Mouse (Mus musculus): ENCODE measurements at regions not wholly inside any gene's neighbourhood (a gene's known extent, or its start where the extent isn't known, plus 50 kb on each side); places are given as distances from the start of the nearest gene placed in this dataset.

DNA sequence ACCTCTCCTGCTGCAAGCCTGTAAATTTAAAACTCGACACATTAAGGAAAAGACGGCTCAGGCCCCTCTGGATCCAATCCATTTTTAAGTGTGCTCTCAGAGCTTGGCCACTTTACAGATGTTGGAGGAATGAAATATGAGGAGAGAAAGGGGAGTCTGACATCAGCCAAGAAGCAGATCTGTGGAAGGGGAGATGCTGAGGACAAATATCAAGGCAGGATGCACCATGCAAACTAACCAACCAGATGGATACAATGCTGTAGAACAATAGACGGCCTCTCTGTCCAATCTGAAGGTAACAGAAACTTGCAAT lies 166.2 kb downstream of the Sox4 start:
- Histone ChIP-seq H3K4me2 (replicated peaks; ENCODE audit: low read depth, low read length, severe bottlenecking) (peak overlapping the region; percentile 13), H3K9ac (ENCODE audit: low read depth, low read length, severe bottlenecking) (no peak overlapping the region), H3K4me1 (ENCODE audit: control insufficient read depth, insufficient read depth, low read length) (peaks cover 14% of the 10 kb centered on the region), H3K27ac (replicated peaks; ENCODE audit: low read depth, low read length) (peak overlapping the region; percentile 53), H3K36me3 (ENCODE audit: control insufficient read depth, insufficient read depth, low read length) (no peaks in the 10 kb centered on the region), H3K9me3 (ENCODE audit: control insufficient read depth, low read length) (no peaks in the 10 kb centered on the region), H3K27me3 (ENCODE audit: control insufficient read depth, insufficient read depth, low read length) (no peaks in the 10 kb centered on the region), H3K4me3 (replicated peaks; ENCODE audit: low read length) (no peak overlapping the region)
- peak; percentile 61 for DNase-seq (ENCODE audit: low spot score)
- no peak for TF ChIP-seq POLR2A (IDR thresholded peaks at IDR 0.05; ENCODE audit: borderline replicate concordance, extremely low read depth, insufficient read depth, insufficient read length)
- WGBS = 17% methylated on average over 3 of the region's 3 CpGs
- no peak; the same call in 1 of the 2 replicates for ATAC-seq (ENCODE audit: low FRiP score, low read depth)

- Histone ChIP-seq H3K36me3 (ENCODE audit: control insufficient read depth, insufficient read depth, low read length) (no peaks in the 10 kb centered on the region), H3K4me2 (replicated peaks; ENCODE audit: low read depth, low read length, severe bottlenecking) (peak overlapping the region; percentile 13), H3K27ac (replicated peaks; ENCODE audit: low read depth, low read length) (peak overlapping the region; percentile 53), H3K9me3 (ENCODE audit: control insufficient read depth, low read length) (no peaks in the 10 kb centered on the region), H3K4me3 (replicated peaks; ENCODE audit: low read length) (no peak overlapping the region), H3K9ac (ENCODE audit: low read depth, low read length, severe bottlenecking) (no peak overlapping the region), H3K27me3 (ENCODE audit: control insufficient read depth, insufficient read depth, low read length) (no peaks in the 10 kb centered on the region), H3K4me1 (ENCODE audit: control insufficient read depth, insufficient read depth, low read length) (peaks cover 18% of the 10 kb centered on the region)
- 16% methylated on average over 9 of the region's 9 CpGs for WGBS
- DNase-seq (ENCODE audit: low spot score) (peak; percentile 38), ATAC-seq (ENCODE audit: low FRiP score, low read depth) (no peak)
- TF ChIP-seq POLR2A (IDR thresholded peaks at IDR 0.05; ENCODE audit: borderline replicate concordance, extremely low read depth, insufficient read depth, insufficient read length) = no peak
Observed at GRCm38 (mm10) chr13:28786629-28787330, 166.7 kb downstream of the Sox4 start.

DNA sequence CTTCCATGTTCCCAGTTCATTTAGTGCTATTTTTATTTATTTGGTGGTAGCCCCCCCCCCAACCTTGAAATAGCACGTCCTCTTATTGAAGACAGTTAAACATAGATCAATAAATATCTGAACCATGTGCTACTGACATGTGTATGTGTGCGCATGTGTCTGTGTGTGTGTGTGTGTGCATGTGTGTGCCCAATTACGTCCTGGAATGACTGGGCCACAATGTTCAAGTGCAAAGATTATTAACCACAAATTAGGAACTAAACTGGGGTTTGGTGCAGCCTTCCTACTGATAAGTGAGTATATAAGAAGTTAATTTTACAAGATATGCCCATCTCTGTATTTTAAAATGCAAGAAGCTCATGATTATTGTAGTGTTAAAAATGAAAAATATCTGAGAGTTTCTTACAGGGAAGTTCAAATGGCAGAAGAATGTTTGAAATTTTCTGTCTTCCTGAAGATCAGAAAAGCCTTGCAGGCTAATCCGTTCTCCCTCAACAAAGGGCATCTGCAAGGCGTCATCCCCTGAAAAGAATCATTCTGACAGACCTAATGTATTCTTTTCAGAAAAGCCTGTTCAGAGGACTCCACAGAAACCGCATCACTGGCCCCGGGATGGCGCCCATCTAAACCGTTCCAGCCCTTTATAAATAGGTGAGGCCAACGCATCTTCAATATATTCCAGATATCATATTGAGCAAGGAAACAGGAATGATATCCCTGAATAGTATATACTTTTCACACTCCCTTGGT lies 170.8 kb downstream of the Sox4 start:
- H3K4me3 ChIP-seq (replicated peaks; ENCODE audit: low read length) = no peak overlapping the region
- no peak for TF ChIP-seq POLR2A (IDR thresholded peaks at IDR 0.05; ENCODE audit: borderline replicate concordance, extremely low read depth, insufficient read depth, insufficient read length)
- no peaks in the 10 kb centered on the region for H3K36me3 ChIP-seq (ENCODE audit: control insufficient read depth, insufficient read depth, low read length)
- H3K9me3 ChIP-seq (ENCODE audit: control insufficient read depth, low read length) = no peaks in the 10 kb centered on the region
- H3K27me3 ChIP-seq (ENCODE audit: control insufficient read depth, insufficient read depth, low read length) = no peaks in the 10 kb centered on the region
- H3K4me2 ChIP-seq (replicated peaks; ENCODE audit: low read depth, low read length, severe bottlenecking) = no peak overlapping the region
- no peak overlapping the region for H3K9ac ChIP-seq (ENCODE audit: low read depth, low read length, severe bottlenecking)
- H3K4me1 ChIP-seq (ENCODE audit: control insufficient read depth, insufficient read depth, low read length) = peaks cover 16% of the 10 kb centered on the region
- no peak overlapping the region for H3K27ac ChIP-seq (replicated peaks; ENCODE audit: low read depth, low read length)
- DNase-seq (ENCODE audit: low spot score) = no peak
- ATAC-seq (ENCODE audit: low FRiP score, low read depth) = no peak
- 46% methylated on average over 10 of the region's 10 CpGs for WGBS

DNA sequence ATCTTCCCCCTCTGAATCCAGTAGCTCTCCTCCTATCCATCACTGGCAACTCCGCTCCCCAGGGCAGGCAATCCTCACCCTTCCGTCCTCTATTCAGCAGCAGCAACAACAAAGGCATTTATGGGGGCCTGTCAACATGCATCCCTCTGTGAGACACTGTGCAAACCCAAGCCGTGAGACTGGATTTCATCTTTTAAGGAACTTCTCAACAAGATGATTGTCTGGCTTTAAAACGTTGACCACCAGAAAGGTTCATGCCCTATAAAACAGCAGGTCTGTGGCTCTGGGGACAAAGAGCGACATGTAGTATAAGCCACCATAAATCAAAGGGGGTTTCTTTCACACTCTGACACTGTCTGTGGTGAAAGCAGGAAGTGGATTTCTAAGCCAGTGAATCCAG lies 171.4 kb downstream of the Sox4 start:
- Histone ChIP-seq H3K9ac (ENCODE audit: low read depth, low read length, severe bottlenecking) (no peak overlapping the region), H3K27ac (replicated peaks; ENCODE audit: low read depth, low read length) (no peak overlapping the region), H3K4me2 (replicated peaks; ENCODE audit: low read depth, low read length, severe bottlenecking) (no peak overlapping the region), H3K27me3 (ENCODE audit: control insufficient read depth, insufficient read depth, low read length) (no peaks in the 10 kb centered on the region), H3K4me3 (replicated peaks; ENCODE audit: low read length) (no peak overlapping the region), H3K4me1 (ENCODE audit: control insufficient read depth, insufficient read depth, low read length) (peaks cover 11% of the 10 kb centered on the region), H3K36me3 (ENCODE audit: control insufficient read depth, insufficient read depth, low read length) (no peaks in the 10 kb centered on the region), H3K9me3 (ENCODE audit: control insufficient read depth, low read length) (no peaks in the 10 kb centered on the region)
- ATAC-seq (ENCODE audit: low FRiP score, low read depth) (no peak), DNase-seq (ENCODE audit: low spot score) (no peak)
- TF ChIP-seq POLR2A (IDR thresholded peaks at IDR 0.05; ENCODE audit: borderline replicate concordance, extremely low read depth, insufficient read depth, insufficient read length) = no peak
- 16% methylated on average over 5 of the region's 5 CpGs for WGBS

- DNase-seq (ENCODE audit: low spot score) (no peak), ATAC-seq (ENCODE audit: low FRiP score, low read depth) (no peak)
- Histone ChIP-seq H3K27me3 (ENCODE audit: control insufficient read depth, insufficient read depth, low read length) (no peaks in the 10 kb centered on the region), H3K36me3 (ENCODE audit: control insufficient read depth, insufficient read depth, low read length) (no peaks in the 10 kb centered on the region), H3K4me2 (replicated peaks; ENCODE audit: low read depth, low read length, severe bottlenecking) (no peak overlapping the region), H3K4me3 (replicated peaks; ENCODE audit: low read length) (no peak overlapping the region), H3K4me1 (ENCODE audit: control insufficient read depth, insufficient read depth, low read length) (peaks cover 7% of the 10 kb centered on the region), H3K27ac (replicated peaks; ENCODE audit: low read depth, low read length) (no peak overlapping the region), H3K9me3 (ENCODE audit: control insufficient read depth, low read length) (no peaks in the 10 kb centered on the region), H3K9ac (ENCODE audit: low read depth, low read length, severe bottlenecking) (no peak overlapping the region)
- 17% methylated on average over 5 of the region's 5 CpGs for WGBS
- no peak for TF ChIP-seq POLR2A (IDR thresholded peaks at IDR 0.05; ENCODE audit: borderline replicate concordance, extremely low read depth, insufficient read depth, insufficient read length)
Observed at GRCm38 (mm10) chr13:28781660-28782059, 171.9 kb downstream of the Sox4 start.
